Mouse (Mus musculus) heart, postnatal 36 days (tissue): Measurements from ENCODE around the gene Faap20. TPM values are rescaled to one million over a fixed set of nuclear protein-coding genes. Genes with fewer than 3 reads are reported as not detected.
A peak's percentile ranks its signal among the peaks of the same experiment; 100 is the strongest.
"Not testable (repeated sequence)": the region's sequence is repeated elsewhere in the genome, so short reads cannot be mapped to it uniquely, and the experiment has no call there.

Source experiments
- DNase-seq, 2 experiments: peaks; one replicate each; pipeline ENCODE4 v3.0.0; 2021 to 2022
- intact Hi-C: fragments of 180-260 bp; cut with DNase I; formaldehyde crosslinking; loops from one replicate; pipeline ENCODE4 v1.15.1; 2025
- total RNA-seq, 2 experiments: library from RNA; stranded (reverse); gene quantifications; 2 replicates each; pipeline ENCODE4 v1.2.3; 2021

Gene Faap20
- total RNA-seq, 2 experiments from 2014 or later = 14.5 to 18.3 TPM

- intact Hi-C loops = no loop called here
- DNase-seq = no peak
Measured at GRCm38 (mm10) chr4:155239494-155239893, 10.1 kb upstream of the Faap20 start.

- intact Hi-C loops = no loop called here
Measured at GRCm38 (mm10) chr4:155241789-155242188, 7.8 kb upstream of the Faap20 start.

GRCm38 (mm10) chr4:155242292-155242691, 7.3 kb upstream of the Faap20 start:
- intact Hi-C loops = no loop called here
- no peak for DNase-seq

More at GRCm38 (mm10) chr4:155241789-155242188, 7.8 kb upstream of the Faap20 start:
- DNase-seq = no peak

GRCm38 (mm10) chr4:155243233-155243632, 6.4 kb upstream of the Faap20 start:
- DNase-seq = no peak
- intact Hi-C loops = no loop called here

GRCm38 (mm10) chr4:155245770-155246492, 3.7 kb upstream of the Faap20 start:
- intact Hi-C loops = loop anchor here (5.0 kb wide), 1 partner anchor 39 kb away; no protein-coding TSS in a partner anchor
- no peak for DNase-seq

- no peak for DNase-seq
- intact Hi-C loops = loop anchor here (5.0 kb wide), 1 partner anchor 39 kb away; no protein-coding TSS in a partner anchor
Measured at GRCm38 (mm10) chr4:155246691-155247105, 2.9 kb upstream of the Faap20 start.

GRCm38 (mm10) chr4:155248054-155248453, 1.5 kb upstream of the Faap20 start:
- intact Hi-C loops = loop anchor here (1.0 to 5.0 kb wide), 2 partner anchors 25 to 41 kb away; no protein-coding TSS in a partner anchor
- not testable (repeated sequence) for DNase-seq

GRCm38 (mm10) chr4:155249257-155249647, 350 bp upstream of the Faap20 start:
- DNase-seq = peak; percentile 94 to 96
- intact Hi-C loops = loop anchor here (1.0 to 5.0 kb wide), 4 partner anchors 14 to 154 kb away; no protein-coding TSS in a partner anchor

GRCm38 (mm10) chr4:155250361-155251117, 937 bp downstream of the Faap20 start:
- peak; percentile 37 to 48 for DNase-seq
- intact Hi-C loops = loop anchor here (5.0 to 10.0 kb wide), 2 partner anchors 57 to 286 kb away; partner anchors contain the start of genes Hes5 and Pank4

- intact Hi-C loops = loop anchor here (5.0 to 10.0 kb wide), 2 partner anchors 56 to 286 kb away; partner anchors contain the start of genes Hes5 and Pank4
- no peak for DNase-seq
Measured at GRCm38 (mm10) chr4:155251147-155251546, 1.5 kb downstream of the Faap20 start.

- no peak for DNase-seq
Measured at GRCm38 (mm10) chr4:155252253-155252652, 2.7 kb downstream of the Faap20 start.

GRCm38 (mm10) chr4:155264521-155265321, 15.1 kb downstream of the Faap20 start:
- intact Hi-C loops = loop anchor here (10.0 kb wide), 1 partner anchor 390 kb away; no protein-coding TSS in a partner anchor
- no peak for DNase-seq

More at GRCm38 (mm10) chr4:155252253-155252652, 2.7 kb downstream of the Faap20 start:
- intact Hi-C loops = loop anchor here (5.0 to 10.0 kb wide), 2 partner anchors 55 to 287 kb away; partner anchors contain the start of genes Hes5 and Pank4

GRCm38 (mm10) chr4:155267047-155267543, 17.5 kb downstream of the Faap20 start:
- DNase-seq = no peak
- intact Hi-C loops = loop anchor here (10.0 kb wide), 1 partner anchor 392 kb away; no protein-coding TSS in a partner anchor

- intact Hi-C loops = loop anchor here (1.0 to 10.0 kb wide), 3 partner anchors 17 to 393 kb away; no protein-coding TSS in a partner anchor
Measured at GRCm38 (mm10) chr4:155267639-155268175, 18.1 kb downstream of the Faap20 start.

GRCm38 (mm10) chr4:155268382-155268781, 18.8 kb downstream of the Faap20 start:
- intact Hi-C loops = loop anchor here (1.0 to 10.0 kb wide), 3 partner anchors 16 to 394 kb away; no protein-coding TSS in a partner anchor

More at GRCm38 (mm10) chr4:155267639-155268175, 18.1 kb downstream of the Faap20 start:
- peak in 1 of 2 experiments; percentile 14 for DNase-seq

GRCm38 (mm10) chr4:155274451-155274850, 24.8 kb downstream of the Faap20 start:
- intact Hi-C loops = no loop called here
- DNase-seq = no peak

More at GRCm38 (mm10) chr4:155268382-155268781, 18.8 kb downstream of the Faap20 start:
- peak; percentile 68 to 76 for DNase-seq

- DNase-seq = no peak
Measured at GRCm38 (mm10) chr4:155274851-155275250, 25.2 kb downstream of the Faap20 start.

GRCm38 (mm10) chr4:155277963-155278362, 28.4 kb downstream of the Faap20 start:
- DNase-seq = no peak
- intact Hi-C loops = no loop called here

More at GRCm38 (mm10) chr4:155274851-155275250, 25.2 kb downstream of the Faap20 start:
- intact Hi-C loops = no loop called here

- intact Hi-C loops = no loop called here
Measured at GRCm38 (mm10) chr4:155279054-155279453, 29.5 kb downstream of the Faap20 start.

More at GRCm38 (mm10) chr4:155279054-155279453, 29.5 kb downstream of the Faap20 start:
- no peak for DNase-seq
